Mouse (Mus musculus) ES-E14 (cell line): Measurements from ENCODE around the gene Itga3.

Experiments used
- CHD2 ChIP-seq: IDR thresholded peaks from 2 replicates; pipeline ENCODE4 v1.6.1; 2014; ENCODE audit warnings: mild to moderate bottlenecking, low read depth, low read length, inconsistent platforms
- MAFK ChIP-seq: IDR thresholded peaks from 2 replicates; pipeline ENCODE4 v1.6.1; 2014; ENCODE audit warnings: mild to moderate bottlenecking, low read depth, low read length, inconsistent platforms; ENCODE audit not compliant: insufficient read depth
- ZC3H11A ChIP-seq: IDR thresholded peaks from 2 replicates; pipeline ENCODE4 v1.6.1; 2012; ENCODE audit warnings: low read depth, mild to moderate bottlenecking, inconsistent platforms, low read length, borderline replicate concordance
- ZNF384 ChIP-seq: IDR thresholded peaks from 2 replicates; pipeline ENCODE4 v1.6.1; 2012; ENCODE audit warnings: low read depth, low read length, inconsistent platforms

DNA sequence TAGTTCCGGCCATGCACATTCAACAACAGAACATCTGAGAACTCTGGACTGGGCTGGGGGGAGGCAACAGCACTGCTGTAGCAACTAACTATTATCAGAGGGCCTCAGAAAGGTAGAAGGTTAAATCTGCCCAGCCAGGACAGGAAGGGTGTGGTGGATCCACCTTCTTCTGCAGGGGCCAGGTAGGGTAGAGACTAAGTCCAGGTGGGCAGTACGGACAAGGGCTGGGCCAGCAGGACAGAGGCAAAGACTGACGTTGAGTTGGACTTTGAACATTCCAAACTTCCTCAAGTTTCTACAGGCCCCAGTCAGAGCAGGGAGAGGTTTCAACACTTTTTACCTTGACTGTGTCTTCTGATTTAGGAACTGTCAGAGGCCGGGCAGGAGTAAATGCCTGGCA, 1.9 kb downstream of the Itga3 start:
- TF ChIP-seq CHD2, result no peak
- TF ChIP-seq ZNF384, result no peak
- TF ChIP-seq MAFK, result no peak
- no peak for TF ChIP-seq ZC3H11A
